Mouse (Mus musculus): ENCODE results near the gene 6430531B16Rik. TPM values are rescaled to one million over a fixed set of nuclear protein-coding genes. Genes with fewer than 3 reads are reported as not detected.

Gene 6430531B16Rik
- polyA plus RNA-seq, 1 experiment from 2014 or later: 0.72 TPM

DNA sequence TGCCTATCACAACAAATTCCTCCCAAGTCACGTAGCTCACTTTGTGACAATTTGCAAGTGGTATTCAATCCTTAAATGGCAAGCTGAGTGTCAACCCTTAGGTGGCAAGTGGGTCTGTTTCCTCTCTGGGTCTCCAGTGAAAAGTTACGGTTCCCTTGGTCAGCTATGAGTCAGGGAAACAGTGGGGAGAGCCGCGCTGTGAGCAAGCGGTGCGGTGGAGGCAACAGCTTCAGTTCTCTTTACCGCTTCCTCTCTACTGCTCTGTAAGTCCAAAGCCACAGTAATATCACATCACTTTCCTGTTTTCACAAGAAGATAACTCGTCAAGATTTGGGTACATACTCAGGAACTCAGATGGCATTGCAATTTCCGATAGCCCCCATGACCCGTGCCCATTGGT is 4.2 kb downstream of the 6430531B16Rik start:
- ATAC-seq (ENCODE audit: low FRiP score): no peak
- WGBS: 89% methylated on average over 10 of the region's 10 CpGs
- Histone ChIP-seq H3K4me3 (replicated peaks; ENCODE audit: low read length) (no peak overlapping the region), H3K27me3 (ENCODE audit: control insufficient read depth, insufficient read depth, low read length) (no peaks in the 10 kb centered on the region), H3K4me2 (replicated peaks) (no peak overlapping the region), H3K9me3 (ENCODE audit: control insufficient read depth, low read length) (no peaks in the 10 kb centered on the region), H3K27ac (no peak overlapping the region), H3K36me3 (replicated peaks; ENCODE audit: control insufficient read depth, insufficient read depth) (no peaks in the 10 kb centered on the region), H3K9ac (no peak overlapping the region), H3K4me1 (replicated peaks; ENCODE audit: control insufficient read depth, insufficient read depth, low read length) (peaks cover 13% of the 10 kb centered on the region; the same call in 1 of the 2 replicates)
- no peak for DNase-seq (ENCODE audit: low spot score)

DNA sequence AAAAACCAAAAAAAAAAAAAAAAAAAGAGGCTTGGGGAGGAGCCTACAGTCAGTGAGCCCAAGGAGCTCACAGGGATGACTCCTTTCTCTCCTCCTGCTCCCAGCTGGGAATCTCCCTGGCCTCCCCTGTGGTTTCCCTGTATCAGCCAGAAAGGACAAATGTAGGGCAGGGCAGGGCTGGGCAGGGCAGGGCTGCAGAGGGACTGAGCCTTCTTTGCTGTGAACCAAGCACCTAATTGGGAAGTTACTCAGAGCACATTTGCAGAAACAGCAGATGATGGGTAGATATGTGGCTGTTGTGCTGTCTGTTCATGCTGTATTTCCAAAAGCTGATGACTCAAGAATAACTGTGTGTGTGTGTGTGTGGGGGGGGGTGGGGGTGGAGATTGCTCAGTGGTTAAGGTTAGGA is 5.6 kb downstream of the 6430531B16Rik start:
- Histone ChIP-seq H3K27ac (no peak overlapping the region), H3K4me3 (replicated peaks; ENCODE audit: low read length) (no peak overlapping the region), H3K4me1 (replicated peaks; ENCODE audit: control insufficient read depth, insufficient read depth, low read length) (peaks cover 2% of the 10 kb centered on the region; the same call in 1 of the 2 replicates), H3K36me3 (replicated peaks; ENCODE audit: control insufficient read depth, insufficient read depth) (no peaks in the 10 kb centered on the region), H3K27me3 (ENCODE audit: control insufficient read depth, insufficient read depth, low read length) (no peaks in the 10 kb centered on the region), H3K4me2 (replicated peaks) (no peak overlapping the region), H3K9ac (no peak overlapping the region), H3K9me3 (ENCODE audit: control insufficient read depth, low read length) (no peaks in the 10 kb centered on the region)
- ATAC-seq (ENCODE audit: low FRiP score): no peak
- DNase-seq (ENCODE audit: low spot score): no peak

DNA sequence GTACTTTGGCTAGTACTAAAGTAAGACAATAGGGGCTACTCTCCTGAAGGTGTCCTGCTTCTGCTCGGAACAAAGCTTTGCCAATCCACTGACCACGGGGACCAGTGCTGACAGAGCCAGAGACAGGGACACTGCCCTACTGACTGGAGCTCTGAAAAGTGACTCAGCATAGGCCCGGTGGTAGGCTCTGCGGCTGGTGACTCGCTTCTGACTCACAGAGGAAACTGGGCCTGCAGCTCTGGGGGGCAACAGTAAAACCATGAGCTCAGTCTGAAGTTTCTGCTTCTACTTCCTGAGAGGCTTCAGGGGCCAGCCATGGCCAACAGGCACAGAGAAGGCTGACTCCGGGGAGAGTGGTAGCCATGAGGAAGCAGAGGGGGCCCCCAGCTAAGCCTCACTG is 7.1 kb downstream of the 6430531B16Rik start:
- Histone ChIP-seq H3K9ac (no peak overlapping the region), H3K4me1 (replicated peaks; ENCODE audit: control insufficient read depth, insufficient read depth, low read length) (no peaks in the 10 kb centered on the region), H3K27me3 (ENCODE audit: control insufficient read depth, insufficient read depth, low read length) (no peaks in the 10 kb centered on the region), H3K4me2 (replicated peaks) (no peak overlapping the region), H3K36me3 (replicated peaks; ENCODE audit: control insufficient read depth, insufficient read depth) (no peaks in the 10 kb centered on the region), H3K9me3 (ENCODE audit: control insufficient read depth, low read length) (no peaks in the 10 kb centered on the region), H3K4me3 (replicated peaks; ENCODE audit: low read length) (no peak overlapping the region), H3K27ac (no peak overlapping the region)
- no peak for ATAC-seq (ENCODE audit: low FRiP score)
- no peak for DNase-seq (ENCODE audit: low spot score)
- 69% methylated on average over 6 of the region's 6 CpGs for WGBS

DNA sequence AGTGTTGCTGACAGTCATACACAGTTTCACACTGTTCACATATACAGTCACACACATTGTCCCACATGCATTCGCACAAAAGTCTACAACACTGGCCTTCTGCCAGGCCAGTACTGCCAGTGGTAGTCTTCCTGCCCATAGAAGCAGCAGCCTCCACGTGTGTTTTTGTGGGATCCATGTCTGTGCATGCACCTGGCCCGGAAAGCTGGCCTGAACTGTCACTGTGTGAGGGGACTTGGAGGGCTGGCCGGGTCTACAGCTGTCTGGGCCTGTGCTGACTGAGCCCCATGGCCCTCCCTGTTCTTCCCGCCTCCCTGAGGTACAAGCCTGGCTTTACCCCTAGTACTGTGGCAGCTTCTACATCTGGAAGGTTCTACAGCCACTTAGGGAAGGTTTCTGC is 7.6 kb downstream of the 6430531B16Rik start:
- no peaks in the 10 kb centered on the region for H3K36me3 ChIP-seq (replicated peaks; ENCODE audit: control insufficient read depth, insufficient read depth)
- no peak overlapping the region for H3K4me2 ChIP-seq (replicated peaks)
- H3K4me3 ChIP-seq (replicated peaks; ENCODE audit: low read length): no peak overlapping the region
- no peak for DNase-seq (ENCODE audit: low spot score)
- 79% methylated on average over 5 of the region's 5 CpGs for WGBS
- no peaks in the 10 kb centered on the region for H3K4me1 ChIP-seq (replicated peaks; ENCODE audit: control insufficient read depth, insufficient read depth, low read length)
- no peak overlapping the region for H3K9ac ChIP-seq
- no peaks in the 10 kb centered on the region for H3K27me3 ChIP-seq (ENCODE audit: control insufficient read depth, insufficient read depth, low read length)
- H3K27ac ChIP-seq: no peak overlapping the region
- ATAC-seq (ENCODE audit: low FRiP score): no peak
- no peaks in the 10 kb centered on the region for H3K9me3 ChIP-seq (ENCODE audit: control insufficient read depth, low read length)

DNA sequence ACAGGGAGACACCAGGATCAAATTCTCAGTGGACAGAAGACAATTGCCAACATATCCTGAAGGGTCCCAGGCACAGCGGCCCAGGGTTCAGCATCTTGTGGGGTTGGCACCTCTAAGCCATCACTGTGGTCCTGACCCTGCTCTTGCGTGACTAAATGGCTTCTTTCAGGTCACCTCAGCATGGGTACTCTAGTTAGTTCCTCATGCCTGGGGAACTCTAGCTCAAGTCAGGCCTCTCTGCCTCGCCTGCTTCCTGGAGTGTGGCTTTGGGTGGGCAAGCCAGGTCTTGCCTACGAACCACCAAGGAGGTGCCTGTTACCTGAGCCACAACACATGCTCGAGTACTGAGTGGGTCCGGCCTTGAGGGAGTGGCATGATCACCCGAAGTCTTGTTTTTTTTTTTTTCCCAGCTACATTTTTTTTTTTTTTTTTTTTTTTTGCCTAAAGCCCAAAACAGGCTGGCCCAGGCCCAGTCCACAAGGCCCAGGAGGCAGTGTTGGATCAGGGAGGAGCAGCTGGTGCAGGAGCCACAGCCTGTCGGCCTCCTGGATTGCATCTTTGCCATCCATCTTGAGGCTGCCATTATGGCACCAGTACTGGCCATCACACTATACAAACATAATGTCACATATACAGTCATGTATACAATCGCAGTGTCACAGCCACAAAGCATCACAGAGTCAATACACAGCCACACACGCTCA is 8.2 kb downstream of the 6430531B16Rik start:
- WGBS: 82% methylated on average over 10 of the region's 10 CpGs

DNA sequence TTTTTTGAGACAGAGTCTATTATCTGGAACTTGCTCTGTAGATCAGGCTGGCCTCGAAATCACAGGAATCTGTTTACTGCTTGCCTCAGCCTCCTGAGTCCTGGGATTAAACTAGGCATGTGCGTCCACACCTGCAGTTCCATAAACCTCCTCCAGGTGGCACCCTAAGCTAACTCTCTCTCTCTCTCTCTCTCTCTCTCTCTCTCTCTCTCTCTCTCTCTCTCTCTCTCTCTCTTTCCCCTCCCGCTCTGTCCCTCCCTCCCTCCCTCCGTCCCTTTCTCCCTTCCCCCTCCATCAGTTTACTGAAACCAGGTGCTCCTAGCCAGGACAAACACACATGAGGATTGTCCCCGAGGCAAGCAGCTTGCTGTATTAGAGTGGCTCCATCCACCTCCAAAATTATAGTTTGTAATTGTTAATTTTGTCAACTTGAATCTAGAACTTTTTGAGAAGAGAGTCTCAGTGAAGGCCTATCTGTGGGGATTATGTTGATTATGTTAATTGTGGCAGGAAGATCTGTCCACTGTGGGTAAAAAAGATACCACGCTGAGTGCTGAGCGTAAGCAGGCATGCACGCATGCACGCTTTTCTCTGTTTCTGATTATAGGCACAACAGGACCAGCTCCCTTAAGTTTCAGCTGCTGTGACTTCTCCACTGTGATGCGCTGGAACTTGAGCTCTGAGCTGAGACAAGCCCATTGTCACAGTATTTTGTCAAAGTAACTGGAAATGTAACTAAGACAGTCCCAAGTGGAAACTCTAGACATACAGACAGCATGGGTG is 9.0 kb downstream of the 6430531B16Rik start:
- Histone ChIP-seq H3K36me3 (replicated peaks; ENCODE audit: control insufficient read depth, insufficient read depth) (no peaks in the 10 kb centered on the region), H3K27ac (no peak overlapping the region), H3K9me3 (ENCODE audit: control insufficient read depth, low read length) (no peaks in the 10 kb centered on the region), H3K9ac (no peak overlapping the region), H3K4me1 (replicated peaks; ENCODE audit: control insufficient read depth, insufficient read depth, low read length) (no peaks in the 10 kb centered on the region), H3K4me3 (replicated peaks; ENCODE audit: low read length) (no peak overlapping the region), H3K27me3 (ENCODE audit: control insufficient read depth, insufficient read depth, low read length) (no peaks in the 10 kb centered on the region), H3K4me2 (replicated peaks) (no peak overlapping the region)
- WGBS: 35% methylated on average over 10 of the region's 10 CpGs
- ATAC-seq (ENCODE audit: low FRiP score) (peak; percentile 64; the same call in 1 of the 2 replicates), DNase-seq (ENCODE audit: low spot score) (peak; percentile 86)

More for the DNA sequence above, 8.2 kb downstream of the 6430531B16Rik start:
- Histone ChIP-seq H3K27me3 (ENCODE audit: control insufficient read depth, insufficient read depth, low read length) (no peaks in the 10 kb centered on the region), H3K36me3 (replicated peaks; ENCODE audit: control insufficient read depth, insufficient read depth) (no peaks in the 10 kb centered on the region), H3K4me3 (replicated peaks; ENCODE audit: low read length) (no peak overlapping the region), H3K4me2 (replicated peaks) (no peak overlapping the region), H3K4me1 (replicated peaks; ENCODE audit: control insufficient read depth, insufficient read depth, low read length) (no peaks in the 10 kb centered on the region), H3K9ac (no peak overlapping the region), H3K27ac (no peak overlapping the region), H3K9me3 (ENCODE audit: control insufficient read depth, low read length) (no peaks in the 10 kb centered on the region)
- DNase-seq (ENCODE audit: low spot score): no peak
- no peak for ATAC-seq (ENCODE audit: low FRiP score)

DNA sequence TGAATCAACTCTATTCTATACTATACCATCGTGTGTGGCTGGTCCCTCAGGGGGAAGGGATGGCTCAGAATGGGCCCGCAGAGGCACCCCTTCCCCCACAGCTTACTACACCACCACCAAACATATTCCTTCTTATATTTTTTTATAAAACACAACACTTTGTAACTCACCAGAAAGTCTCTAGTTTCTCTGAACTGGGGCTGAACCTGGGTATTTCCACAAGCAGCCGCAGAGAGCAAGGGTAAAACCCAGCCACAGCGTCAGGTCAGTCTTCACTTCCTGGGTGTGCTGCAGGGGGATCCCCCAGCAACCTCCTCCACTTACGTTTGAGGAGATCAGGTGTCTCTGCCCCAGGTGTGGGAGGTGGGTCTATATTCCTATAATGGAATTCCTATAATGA is 10.1 kb downstream of the 6430531B16Rik start:
- H3K4me1 ChIP-seq (replicated peaks; ENCODE audit: control insufficient read depth, insufficient read depth, low read length): no peaks in the 10 kb centered on the region
- no peak for DNase-seq (ENCODE audit: low spot score)
- ATAC-seq (ENCODE audit: low FRiP score): no peak
- 44% methylated on average over 5 of the region's 5 CpGs for WGBS
- no peak overlapping the region for H3K4me3 ChIP-seq (replicated peaks; ENCODE audit: low read length)
- no peaks in the 10 kb centered on the region for H3K36me3 ChIP-seq (replicated peaks; ENCODE audit: control insufficient read depth, insufficient read depth)
- no peak overlapping the region for H3K9ac ChIP-seq
- no peak overlapping the region for H3K27ac ChIP-seq
- no peaks in the 10 kb centered on the region for H3K9me3 ChIP-seq (ENCODE audit: control insufficient read depth, low read length)
- no peaks in the 10 kb centered on the region for H3K27me3 ChIP-seq (ENCODE audit: control insufficient read depth, insufficient read depth, low read length)
- H3K4me2 ChIP-seq (replicated peaks): no peak overlapping the region

DNA sequence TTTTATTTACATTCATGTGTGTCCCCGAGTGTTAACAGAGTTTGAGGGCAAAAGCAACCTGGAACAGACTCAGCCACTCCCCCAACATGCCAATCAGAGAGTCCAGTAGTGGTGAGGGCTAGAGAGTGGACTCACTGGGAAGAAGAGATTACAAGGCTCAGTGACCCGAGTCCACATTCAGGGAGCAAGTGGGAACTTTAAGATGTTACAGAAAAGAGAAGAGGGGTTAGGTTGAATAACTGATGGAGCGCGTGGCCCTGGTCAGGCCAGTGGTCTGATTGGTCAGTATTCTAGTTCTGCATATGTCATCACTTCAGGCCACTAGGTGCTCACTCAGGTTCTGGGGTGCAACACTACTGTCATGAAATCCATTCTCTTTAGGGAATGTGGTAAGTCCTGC is 11.4 kb downstream of the 6430531B16Rik start:
- 13% methylated on average over 4 of the region's 4 CpGs for WGBS

DNA sequence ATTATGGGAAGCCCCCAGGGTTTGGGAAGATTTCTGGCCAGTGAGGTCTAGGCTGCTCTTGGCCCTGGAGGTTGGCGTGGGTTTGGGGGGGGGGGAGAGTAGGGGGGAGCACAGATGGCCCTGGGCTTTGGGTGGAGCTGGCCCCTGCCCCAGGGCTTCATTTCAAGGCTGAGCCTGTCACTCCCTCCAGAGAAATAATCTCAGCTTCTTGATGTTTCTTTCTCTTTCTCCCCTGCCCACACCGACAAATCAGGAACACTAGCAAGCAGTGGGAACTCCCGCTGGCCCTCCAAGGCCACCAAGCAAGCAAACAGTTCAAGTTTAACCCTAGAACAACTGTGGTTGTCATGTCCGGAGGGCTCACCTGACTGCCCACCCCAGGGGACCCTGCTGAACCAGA is 14.7 kb downstream of the 6430531B16Rik start:
- 56% methylated on average over 4 of the region's 4 CpGs for WGBS

More for the DNA sequence above, 11.4 kb downstream of the 6430531B16Rik start:
- H3K9ac ChIP-seq: no peak overlapping the region
- H3K36me3 ChIP-seq (replicated peaks; ENCODE audit: control insufficient read depth, insufficient read depth): no peaks in the 10 kb centered on the region
- no peaks in the 10 kb centered on the region for H3K4me1 ChIP-seq (replicated peaks; ENCODE audit: control insufficient read depth, insufficient read depth, low read length)
- ATAC-seq (ENCODE audit: low FRiP score) (no peak), DNase-seq (ENCODE audit: low spot score) (no peak)
- no peak overlapping the region for H3K27ac ChIP-seq
- H3K4me2 ChIP-seq (replicated peaks): no peak overlapping the region
- no peak overlapping the region for H3K4me3 ChIP-seq (replicated peaks; ENCODE audit: low read length)
- no peaks in the 10 kb centered on the region for H3K27me3 ChIP-seq (ENCODE audit: control insufficient read depth, insufficient read depth, low read length)
- no peaks in the 10 kb centered on the region for H3K9me3 ChIP-seq (ENCODE audit: control insufficient read depth, low read length)

More for the DNA sequence above, 14.7 kb downstream of the 6430531B16Rik start:
- no peaks in the 10 kb centered on the region for H3K9me3 ChIP-seq (ENCODE audit: control insufficient read depth, low read length)
- no peak overlapping the region for H3K9ac ChIP-seq
- no peaks in the 10 kb centered on the region for H3K36me3 ChIP-seq (replicated peaks; ENCODE audit: control insufficient read depth, insufficient read depth)
- no peak overlapping the region for H3K4me2 ChIP-seq (replicated peaks)
- no peak overlapping the region for H3K4me3 ChIP-seq (replicated peaks; ENCODE audit: low read length)
- no peak overlapping the region for H3K27ac ChIP-seq
- H3K27me3 ChIP-seq (ENCODE audit: control insufficient read depth, insufficient read depth, low read length): no peaks in the 10 kb centered on the region
- no peak for ATAC-seq (ENCODE audit: low FRiP score)
- DNase-seq (ENCODE audit: low spot score): no peak
- no peaks in the 10 kb centered on the region for H3K4me1 ChIP-seq (replicated peaks; ENCODE audit: control insufficient read depth, insufficient read depth, low read length)
